Mouse (Mus musculus): ENCODE data around the gene Srp54c.
"Not testable (repeated sequence)": the region's sequence is repeated elsewhere in the genome, so short reads cannot be mapped to it uniquely, and the experiment has no call there.

Srp54c gene

DNA sequence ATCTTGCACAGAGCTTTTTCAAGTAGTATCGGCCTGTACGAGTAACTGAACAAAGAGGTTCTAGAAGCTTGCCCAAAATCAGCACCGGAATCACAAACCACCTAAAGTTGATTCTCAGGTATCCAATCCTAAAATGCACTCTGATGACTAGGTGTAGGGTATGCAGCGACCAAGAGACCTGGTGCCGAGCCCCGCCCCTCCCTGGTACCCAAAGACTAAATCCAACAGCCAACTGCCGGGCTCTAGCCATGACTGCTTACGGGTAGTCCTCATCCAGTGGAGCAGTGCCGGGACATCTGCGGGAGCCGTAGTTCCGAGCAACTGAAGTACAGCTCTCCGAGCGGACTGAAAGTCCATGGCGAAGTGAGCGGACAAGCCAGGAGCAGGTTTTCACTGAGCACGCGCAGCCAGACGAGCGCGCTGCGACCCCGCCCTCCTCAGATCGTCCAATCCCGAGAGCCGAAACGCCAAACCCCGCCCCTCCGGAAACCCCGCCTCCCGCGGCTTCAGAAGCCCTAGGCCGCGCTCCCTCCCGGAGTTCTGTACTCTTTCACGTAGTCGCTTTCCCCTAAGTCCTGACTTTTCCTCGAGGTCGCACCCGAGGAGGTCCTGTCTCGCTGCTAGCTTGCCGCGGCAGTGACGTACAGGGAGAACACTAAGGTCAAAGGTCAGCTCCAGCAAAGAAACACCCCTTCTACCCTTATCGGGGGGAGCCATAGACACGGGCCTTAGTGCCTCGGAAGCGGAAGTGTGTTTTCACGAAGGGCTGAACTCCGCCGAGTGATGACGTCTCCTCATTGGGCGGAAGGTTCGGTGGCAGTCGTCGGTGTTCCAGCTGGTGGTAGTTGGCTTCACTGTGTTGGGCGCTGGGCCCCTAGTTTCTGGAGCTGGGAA is at the start of gene Srp54c:
Srp54c (plus strand) TSS at position 543 of the 894 bp plus-strand sequence.
- not testable (repeated sequence) for DNase-seq

DNA sequence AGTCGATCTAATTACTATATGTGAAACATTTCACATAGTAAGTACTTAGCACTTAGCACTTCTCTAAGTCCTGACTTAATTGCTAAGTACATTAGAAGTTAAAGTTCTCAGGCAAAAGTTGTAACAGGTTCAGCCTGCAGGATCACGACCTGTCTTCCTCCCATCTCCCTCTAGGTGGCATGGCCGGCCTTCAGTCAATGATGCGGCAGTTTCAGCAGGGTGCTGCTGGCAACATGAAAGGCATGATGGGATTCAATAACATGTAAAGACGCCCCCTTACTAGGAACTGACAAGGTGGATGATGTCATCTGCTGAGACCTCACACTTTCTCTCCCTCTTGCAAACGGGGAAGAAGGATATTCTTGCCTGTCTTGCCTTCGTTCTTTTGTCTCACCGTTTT is 42.3 kb upstream of the Srp54c start:
- DNase-seq = not testable (repeated sequence)

DNA sequence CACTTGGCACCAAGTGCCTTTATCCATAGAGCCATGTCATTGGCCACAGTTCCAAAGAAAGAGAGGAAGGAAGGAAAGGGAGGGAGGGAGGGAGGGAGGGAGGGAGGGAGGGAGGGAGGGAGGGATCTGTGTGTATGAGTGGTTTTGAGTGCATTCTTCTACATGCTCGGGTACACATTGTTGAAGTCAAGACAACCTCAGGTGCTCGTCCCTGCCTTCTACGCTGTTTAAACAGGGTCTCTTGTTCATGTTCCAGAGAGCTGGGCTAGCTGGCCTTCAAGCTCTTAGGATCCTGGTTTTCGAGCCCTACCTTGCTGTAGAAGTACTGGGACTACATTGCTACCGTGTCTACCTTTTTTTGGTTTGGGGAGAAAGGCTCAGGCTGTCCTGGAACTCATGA is 40.8 kb upstream of the Srp54c start:
- DNase-seq = not testable (repeated sequence)

DNA sequence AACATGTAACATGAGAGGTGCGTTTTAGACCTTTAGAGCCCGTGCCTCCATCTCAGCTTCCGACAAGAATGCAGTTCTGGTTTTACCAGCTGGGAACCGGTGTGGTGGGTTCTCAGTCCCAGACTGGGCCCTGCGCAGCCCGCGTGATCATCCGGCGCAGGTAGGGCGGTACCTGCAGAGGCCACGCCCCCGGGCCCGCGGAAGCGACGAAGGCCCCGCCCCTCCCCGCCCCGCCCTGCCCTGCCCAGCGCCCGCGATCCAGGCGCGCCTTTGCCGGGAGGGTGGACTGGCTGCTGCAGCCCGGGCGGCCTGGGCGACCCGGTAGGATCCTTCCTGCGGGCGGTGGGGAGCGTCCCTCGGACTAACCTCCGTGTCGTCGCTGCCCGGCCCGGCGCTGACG is 30.7 kb upstream of the Srp54c start, which contains the start of gene 1700047I17Rik2:
1700047I17Rik2 (plus strand) TSS at position 287 of the 400 bp plus-strand sequence.
- DNase-seq = not testable (repeated sequence)

DNA sequence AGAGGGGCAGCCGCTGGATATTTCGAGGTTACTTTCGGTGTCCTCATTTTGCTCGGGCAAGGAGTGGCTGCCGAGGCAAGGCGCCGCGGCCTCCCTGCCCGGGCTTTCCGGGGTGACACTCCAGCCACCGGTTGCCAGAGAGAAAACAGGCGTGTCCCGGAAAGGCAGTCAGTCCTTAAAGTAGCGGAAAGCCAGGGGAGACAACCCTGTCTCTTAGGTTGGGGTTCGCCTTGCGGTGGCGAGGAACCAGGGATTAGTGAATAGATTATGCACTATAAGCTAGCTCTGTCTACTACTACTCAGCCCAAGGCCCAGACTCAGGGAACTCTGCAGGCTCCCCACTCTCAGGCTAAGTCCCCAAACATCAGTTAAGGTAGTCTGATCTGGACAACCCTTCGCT is 30.2 kb upstream of the Srp54c start:
- DNase-seq = not testable (repeated sequence)

DNA sequence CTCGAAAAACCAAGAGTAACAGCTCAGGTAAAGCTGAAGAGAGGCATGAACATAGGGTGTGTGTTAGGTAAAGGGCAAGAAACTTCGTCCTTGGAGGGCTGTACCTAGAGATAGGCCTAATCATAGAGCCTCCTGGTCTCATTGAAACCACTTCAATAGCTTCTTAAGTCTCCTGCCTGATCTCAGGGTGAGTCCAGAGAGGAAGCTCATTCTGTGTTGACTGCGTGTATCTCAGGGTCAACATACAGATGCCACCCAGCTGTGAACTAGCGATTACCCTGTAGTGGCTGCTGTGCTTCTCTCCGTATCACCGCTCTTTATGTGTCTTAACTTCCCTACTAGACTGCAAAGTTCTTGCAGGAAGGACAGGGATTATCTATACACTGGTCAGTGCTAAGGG is 17.0 kb upstream of the Srp54c start:
- DNase-seq = not testable (repeated sequence)

DNA sequence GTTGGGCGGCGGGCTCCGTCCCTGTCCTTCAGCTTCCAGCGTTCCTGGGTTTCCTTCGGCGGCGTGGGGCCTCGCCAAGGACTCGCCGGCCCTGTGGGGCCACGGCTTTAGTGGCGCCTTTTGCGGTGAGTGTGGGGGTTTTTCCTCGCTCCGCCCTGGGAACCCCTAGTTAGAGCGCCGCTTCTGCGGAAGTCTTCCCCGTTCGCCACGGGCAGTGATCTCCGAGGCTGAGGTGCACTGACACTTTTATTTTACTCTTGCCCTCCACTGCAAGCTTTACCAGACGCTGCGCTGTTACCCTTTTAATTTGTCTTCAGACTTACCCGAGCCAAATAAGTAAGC is 523 bp downstream of the Srp54c start:
- not testable (repeated sequence) for DNase-seq

DNA sequence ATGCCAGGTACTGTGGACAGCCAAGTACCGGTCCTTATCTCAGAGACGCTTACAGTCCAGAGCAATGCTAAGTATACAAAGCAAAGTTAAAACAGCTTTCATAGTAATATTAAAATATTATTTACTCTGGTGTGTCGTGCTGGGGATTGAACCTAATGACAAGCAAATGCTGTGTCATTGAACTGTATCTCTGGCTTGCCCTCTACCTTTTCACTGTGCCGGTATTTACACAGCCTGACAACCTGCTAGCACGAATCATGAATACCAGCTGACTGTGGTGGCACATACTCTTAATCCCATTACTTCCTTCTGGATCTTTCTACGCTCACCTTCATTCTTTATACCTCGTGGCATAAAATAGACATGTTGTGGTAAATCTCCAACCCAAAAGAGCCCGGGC is 12.3 kb downstream of the Srp54c start:
- DNase-seq = not testable (repeated sequence)

DNA sequence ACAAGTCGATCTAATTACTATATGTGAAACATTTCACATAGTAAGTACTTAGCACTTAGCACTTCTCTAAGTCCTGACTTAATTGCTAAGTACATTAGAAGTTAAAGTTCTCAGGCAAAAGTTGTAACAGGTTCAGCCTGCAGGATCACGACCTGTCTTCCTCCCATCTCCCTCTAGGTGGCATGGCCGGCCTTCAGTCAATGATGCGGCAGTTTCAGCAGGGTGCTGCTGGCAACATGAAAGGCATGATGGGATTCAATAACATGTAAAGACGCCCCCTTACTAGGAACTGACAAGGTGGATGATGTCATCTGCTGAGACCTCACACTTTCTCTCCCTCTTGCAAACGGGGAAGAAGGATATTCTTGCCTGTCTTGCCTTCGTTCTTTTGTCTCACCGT is 32.0 kb downstream of the Srp54c start:
- not testable (repeated sequence) for DNase-seq

DNA sequence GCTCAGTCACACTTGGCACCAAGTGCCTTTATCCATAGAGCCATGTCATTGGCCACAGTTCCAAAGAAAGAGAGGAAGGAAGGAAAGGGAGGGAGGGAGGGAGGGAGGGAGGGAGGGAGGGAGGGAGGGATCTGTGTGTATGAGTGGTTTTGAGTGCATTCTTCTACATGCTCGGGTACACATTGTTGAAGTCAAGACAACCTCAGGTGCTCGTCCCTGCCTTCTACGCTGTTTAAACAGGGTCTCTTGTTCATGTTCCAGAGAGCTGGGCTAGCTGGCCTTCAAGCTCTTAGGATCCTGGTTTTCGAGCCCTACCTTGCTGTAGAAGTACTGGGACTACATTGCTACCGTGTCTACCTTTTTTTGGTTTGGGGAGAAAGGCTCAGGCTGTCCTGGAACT is 33.4 kb downstream of the Srp54c start:
- DNase-seq = not testable (repeated sequence)

DNA sequence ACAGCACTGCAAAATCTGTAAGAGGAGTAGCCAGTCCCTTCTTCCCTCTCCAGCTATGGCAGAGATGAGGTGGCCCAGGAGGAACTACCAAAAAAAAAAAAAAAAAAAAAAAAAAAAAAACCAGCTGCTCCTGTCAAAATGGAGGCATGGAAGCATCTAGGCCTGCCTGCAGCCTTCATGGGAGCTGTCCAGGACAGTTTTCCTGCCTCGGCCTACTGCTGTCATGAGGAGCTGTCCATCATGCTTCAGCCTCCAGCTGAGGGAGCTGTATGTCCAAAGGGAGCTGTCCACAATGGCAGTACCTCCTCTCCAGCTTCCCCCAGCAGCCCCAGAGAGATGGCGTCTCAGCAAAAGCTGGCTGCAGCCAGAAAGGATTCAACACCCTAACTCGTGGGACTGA is 42.3 kb downstream of the Srp54c start:
- no peak for DNase-seq

DNA sequence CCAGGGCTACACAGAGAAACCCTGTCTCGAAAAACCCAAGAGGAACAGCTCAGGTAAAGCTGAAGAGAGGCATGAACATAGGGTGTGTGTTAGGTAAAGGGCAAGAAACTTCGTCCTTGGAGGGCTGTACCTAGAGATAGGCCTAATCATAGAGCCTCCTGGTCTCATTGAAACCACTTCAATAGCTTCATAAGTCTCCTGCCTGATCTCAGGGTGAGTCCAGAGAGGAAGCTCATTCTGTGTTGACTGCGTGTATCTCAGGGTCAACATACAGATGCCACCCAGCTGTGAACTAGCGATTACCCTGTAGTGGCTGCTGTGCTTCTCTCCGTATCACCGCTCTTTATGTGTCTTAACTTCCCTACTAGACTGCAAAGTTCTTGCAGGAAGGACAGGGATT is 47.6 kb downstream of the Srp54c start:
- DNase-seq = not testable (repeated sequence)

DNA sequence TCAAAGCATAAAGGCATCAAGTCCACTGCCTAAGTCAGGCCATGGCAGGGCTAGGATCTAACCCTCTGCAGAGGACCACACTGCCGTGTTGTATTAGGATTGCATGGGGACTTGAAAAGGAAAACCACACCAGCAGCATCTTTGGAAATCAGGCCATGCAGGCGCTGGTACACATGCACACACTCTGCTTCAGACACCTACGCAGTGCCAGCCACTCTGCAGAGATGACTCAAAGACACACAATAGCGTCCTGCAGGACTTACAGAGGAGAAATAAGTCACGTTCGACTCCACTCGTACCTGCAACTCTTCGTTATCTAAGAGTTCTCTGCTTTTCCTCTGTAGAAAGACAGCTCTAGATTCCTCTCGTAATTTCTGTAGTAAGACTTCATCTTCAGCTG is 68.1 kb downstream of the Srp54c start:
- no peak for DNase-seq

DNA sequence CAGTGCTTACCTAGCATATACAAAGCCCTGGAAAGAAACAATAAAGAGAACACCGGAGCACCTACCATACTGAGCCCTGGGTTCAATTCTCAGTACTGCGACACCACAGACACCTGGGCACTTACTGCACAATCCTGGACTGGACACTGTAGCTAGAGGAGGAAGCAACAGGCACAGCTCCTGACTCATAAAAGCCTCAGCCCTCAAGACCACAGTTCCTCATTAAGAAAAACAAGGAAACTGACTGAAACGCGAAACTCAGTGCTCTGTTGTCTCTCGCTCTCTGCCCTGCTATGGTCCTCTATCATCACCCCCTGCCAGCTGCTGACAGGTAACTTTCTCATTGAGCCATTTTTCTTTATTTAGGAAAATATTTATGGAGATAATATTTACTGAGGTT is 69.4 kb downstream of the Srp54c start, which contains the start of gene 1110008L16Rik:
1110008L16Rik (plus strand) TSS at position 242 of the 400 bp plus-strand sequence.
- no peak for DNase-seq

DNA sequence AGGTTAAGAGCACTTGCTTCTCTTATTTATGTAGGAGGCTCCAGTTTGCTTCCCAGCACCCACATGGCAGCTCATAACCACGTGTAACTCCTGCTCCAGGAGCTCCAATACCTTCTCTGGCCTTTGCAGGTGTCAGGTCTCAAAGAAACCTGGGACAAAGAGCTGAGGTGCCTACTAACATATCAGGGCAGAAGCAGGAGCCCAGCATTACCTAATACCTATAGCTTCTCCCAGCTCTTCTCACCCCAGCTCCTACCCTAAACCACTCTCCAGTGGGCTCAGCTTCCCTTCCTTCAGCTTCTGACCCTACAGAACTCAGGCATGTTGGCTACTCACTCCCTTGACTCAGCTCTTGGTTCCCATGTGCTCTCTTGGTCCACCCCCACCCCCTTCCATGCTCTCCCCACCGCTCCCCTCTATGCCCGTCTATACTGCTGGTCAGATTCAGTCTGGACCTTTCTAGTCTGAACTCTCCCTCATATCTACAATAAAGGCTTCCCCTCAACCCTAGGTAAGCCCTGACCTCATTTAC is 70.9 kb downstream of the Srp54c start:
- no peak for DNase-seq

DNA sequence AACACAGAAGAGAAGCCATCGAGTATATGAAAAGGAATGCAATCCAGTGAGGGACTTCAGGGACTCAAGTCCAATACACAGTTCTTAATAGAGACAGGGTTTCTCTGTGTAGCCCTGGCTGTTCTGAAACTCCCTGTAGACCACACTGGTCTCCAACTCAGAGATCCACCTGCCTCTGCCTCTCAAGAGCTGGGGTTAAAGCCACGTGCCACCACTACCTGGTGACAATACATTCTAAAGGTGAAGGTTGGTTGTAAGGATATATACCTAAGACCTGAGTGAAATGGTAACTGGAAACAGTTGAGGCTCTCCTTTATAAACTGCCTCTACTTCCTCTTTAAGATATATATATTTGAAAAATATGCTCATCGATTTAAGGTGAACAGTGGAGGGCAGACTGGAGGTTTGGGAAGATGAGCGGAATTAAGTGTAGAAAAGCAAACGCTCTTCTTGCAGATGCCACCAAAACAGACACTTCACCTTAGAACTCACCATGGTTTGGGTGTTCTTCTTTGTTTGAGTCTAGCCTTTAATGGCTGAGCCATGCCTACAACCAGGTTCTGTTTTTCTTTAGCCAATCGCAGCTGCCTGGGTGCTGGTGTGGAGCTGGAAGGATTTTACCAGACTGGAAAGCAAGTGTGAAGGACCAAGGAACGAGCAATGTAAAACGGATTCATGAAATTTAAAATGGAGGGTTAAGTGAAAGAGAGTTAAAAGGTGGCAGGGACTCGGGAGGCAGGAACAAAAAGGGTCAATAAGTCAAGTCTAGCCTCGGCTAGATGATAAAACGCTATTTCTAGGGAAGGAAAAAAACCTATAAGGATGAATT is 71.7 kb downstream of the Srp54c start:
- DNase-seq = no peak

DNA sequence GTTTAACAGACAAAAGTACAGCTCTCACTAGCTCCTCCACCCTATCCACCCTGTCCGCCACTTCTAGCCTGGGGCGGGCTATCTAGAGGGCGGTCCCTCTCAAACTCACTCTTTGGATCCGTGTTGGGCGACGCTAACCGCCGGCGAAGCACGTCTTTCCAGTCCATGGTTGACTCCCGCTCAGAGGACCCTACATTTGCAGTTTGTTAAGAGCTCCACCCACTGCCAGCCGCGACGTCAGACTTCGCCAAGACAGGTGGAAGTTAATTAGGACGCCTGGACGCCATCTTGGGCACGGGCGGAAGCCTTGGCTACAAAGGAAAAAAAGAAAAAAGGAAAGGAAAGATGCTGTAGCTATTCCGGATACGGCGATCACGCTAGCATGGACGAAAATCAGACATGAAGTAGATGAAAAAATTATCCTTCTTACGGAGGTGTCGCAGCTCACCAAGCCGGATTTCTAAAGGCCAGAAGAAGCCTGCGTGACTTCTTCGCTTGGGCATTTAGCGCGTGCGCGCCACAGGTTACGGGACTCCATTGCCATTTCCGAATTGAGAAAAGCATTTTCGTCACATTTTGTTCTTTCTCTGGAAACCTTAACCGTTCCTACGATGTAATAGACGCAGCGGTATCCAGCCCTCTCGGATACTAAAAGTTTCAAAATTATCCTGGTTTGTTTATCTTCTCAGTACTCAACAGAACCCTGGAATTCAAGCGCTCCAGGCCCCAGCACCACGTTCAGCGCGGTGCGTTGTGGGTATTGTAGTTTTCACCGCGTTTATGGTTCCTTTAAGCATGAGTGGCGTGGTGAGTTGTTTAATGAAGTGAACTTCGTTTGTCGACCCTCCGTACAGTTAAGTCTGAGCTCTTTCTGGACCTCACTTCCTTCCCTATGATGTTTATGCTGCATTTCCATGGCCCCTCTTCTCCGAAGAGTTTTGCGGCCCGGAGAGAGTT is 72.8 kb downstream of the Srp54c start, which contains the start of gene Ppp2r3c:
Ppp2r3c (minus strand) TSS at position 514 of the 957 bp plus-strand sequence.
- peak; percentile 95 to 96 for DNase-seq

DNA sequence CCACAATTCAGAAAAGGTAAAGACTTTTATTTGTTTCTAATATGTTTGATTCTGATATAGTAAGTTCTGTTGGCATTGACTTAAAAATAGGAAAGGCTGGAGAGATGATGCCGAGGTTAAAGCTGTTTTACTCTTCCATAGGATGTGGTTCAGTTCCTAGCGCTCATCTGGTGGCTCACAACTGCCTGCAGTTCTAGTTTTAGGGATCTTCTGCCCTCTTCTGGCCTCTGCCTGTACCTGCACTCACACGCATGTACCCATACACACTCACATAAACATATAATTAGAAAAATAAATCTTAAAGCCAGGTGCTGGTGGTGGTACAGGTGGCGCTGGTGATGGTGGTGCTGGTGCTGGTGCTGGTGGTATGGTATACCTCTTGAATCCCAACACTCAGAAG is 76.4 kb downstream of the Srp54c start:
- no peak for DNase-seq

DNA sequence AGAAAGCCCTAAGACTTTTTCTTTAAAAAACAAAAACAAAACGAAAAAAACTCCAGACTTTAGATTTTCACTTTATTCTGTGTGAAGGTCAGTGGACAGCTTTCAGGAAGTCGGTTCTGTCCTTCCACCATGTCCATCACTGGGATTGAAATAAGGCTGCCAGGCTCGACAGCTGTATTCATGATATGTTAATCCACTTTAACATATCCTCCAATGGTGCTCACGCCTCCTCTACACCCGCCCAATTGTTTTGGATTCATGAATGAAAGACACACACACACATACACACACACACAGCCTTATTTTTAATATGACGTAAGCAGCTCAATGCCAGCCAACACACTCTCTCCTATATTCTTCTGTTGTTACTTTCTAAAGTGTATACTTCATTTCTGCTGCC is 77.6 kb downstream of the Srp54c start:
- DNase-seq = no peak

DNA sequence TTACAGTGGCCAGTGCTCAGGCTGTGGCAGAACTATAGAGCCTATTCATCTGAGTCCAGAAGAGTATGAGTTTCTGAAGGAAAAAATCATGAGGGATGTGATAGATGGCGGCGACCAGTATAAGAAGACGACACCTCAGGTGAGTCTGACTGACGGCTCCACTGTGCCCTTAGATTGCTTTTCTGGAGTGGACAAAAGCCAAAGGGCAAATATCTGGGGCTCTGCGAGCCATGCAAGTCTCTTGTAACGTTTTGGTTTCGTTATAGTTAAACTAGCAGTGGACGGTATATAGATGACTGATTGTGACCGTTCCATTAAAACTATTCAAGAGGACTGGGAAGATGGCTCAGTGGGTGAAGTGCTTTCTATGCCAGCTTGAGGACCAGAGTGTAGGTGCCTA is 78.8 kb downstream of the Srp54c start:
- DNase-seq = peak in 1 of 2 experiments; percentile 45

DNA sequence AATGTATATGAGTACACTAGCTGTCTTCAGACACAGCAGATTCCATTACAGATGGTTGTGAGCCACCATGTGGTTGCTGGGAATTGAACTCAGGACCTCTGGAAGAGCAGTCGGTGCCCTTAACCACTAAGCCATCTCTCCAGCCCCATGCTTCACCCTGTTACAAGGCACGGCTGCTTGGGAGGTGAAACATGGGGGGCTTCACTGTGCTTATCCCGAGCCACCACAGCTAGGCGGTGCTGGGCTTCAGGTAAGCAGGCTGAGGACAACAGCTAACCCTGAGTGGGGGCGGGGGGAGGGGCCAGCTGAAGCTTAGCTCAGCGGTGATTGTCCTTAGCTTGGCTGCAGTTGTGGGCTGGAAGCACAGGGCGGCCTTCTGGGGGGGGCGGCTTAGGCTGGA is 79.5 kb downstream of the Srp54c start:
- no peak for DNase-seq

DNA sequence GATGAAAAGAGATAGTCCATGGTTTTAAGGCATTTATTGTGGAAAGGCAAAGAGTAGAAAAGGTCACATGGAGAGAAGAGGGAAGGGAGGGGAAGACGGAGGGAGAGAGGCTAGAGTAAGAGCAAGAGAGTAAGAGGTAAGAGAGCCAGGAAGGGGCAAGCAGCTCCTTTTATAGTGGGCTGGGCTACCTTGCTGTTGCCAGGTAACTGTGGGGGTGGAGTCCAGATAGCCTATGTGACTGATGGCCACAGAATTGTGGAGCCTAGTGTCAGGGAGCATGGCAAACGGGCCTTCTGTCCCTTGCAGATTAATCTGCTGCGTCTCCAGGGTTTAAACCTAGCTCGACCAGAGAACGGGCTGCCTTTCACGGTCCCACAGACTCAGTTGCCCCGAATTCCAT is 81.9 kb downstream of the Srp54c start:
- DNase-seq = no peak
